Mouse (Mus musculus): ENCODE results near the gene Ptgis. TPM values are rescaled to one million over a fixed set of nuclear protein-coding genes. Genes with fewer than 3 reads are reported as not detected.

Gene Ptgis
- polyA plus RNA-seq, 1 experiment: not detected

- no peaks in the 10 kb centered on the region for H3K36me3 ChIP-seq (replicated peaks; ENCODE audit: low read length)
- TF ChIP-seq FLI1 (IDR thresholded peaks at IDR 0.05; ENCODE audit: low read length) (no peak), GATA1 (IDR thresholded peaks at IDR 0.05; ENCODE audit: borderline replicate concordance, low read length) (no peak)
Measured at GRCm38 (mm10) chr2:167274713-167275465, 34.5 kb upstream of the Ptgis start.

GRCm38 (mm10) chr2:167273206-167273740 is 32.9 kb upstream of the Ptgis start:
- peak overlapping the region; percentile 23 for H3K4me3 ChIP-seq (replicated peaks)
- H3K27me3 ChIP-seq (replicated peaks): peaks cover 38% of the 10 kb centered on the region
- TF ChIP-seq GATA1 (IDR thresholded peaks at IDR 0.05; ENCODE audit: borderline replicate concordance, low read length): no peak
- TF ChIP-seq FLI1 (IDR thresholded peaks at IDR 0.05; ENCODE audit: low read length): no peak
- peaks cover 16% of the 10 kb centered on the region for H3K4me1 ChIP-seq
- H3K9me3 ChIP-seq: peaks cover 17% of the 10 kb centered on the region
- H3K36me3 ChIP-seq (replicated peaks; ENCODE audit: low read length): no peaks in the 10 kb centered on the region

More at GRCm38 (mm10) chr2:167274713-167275465, 34.5 kb upstream of the Ptgis start:
- H3K9me3 ChIP-seq: peaks cover 13% of the 10 kb centered on the region
- no peak overlapping the region for H3K4me3 ChIP-seq (replicated peaks)
- H3K27me3 ChIP-seq (replicated peaks): peaks cover 44% of the 10 kb centered on the region
- peaks cover 21% of the 10 kb centered on the region for H3K4me1 ChIP-seq

- Histone ChIP-seq H3K27me3 (replicated peaks) (peaks cover 37% of the 10 kb centered on the region), H3K9me3 (peaks cover 17% of the 10 kb centered on the region), H3K4me1 (peaks cover 16% of the 10 kb centered on the region), H3K4me3 (replicated peaks) (no peak overlapping the region), H3K36me3 (replicated peaks; ENCODE audit: low read length) (no peaks in the 10 kb centered on the region)
- no peak for TF ChIP-seq GATA1 (IDR thresholded peaks at IDR 0.05; ENCODE audit: borderline replicate concordance, low read length)
Measured at GRCm38 (mm10) chr2:167272706-167273105, 32.3 kb upstream of the Ptgis start.

GRCm38 (mm10) chr2:167271121-167271521 is 30.7 kb upstream of the Ptgis start:
- Histone ChIP-seq H3K27me3 (replicated peaks) (peaks cover 30% of the 10 kb centered on the region), H3K4me1 (peaks cover 16% of the 10 kb centered on the region), H3K4me3 (replicated peaks) (no peak overlapping the region), H3K9me3 (peaks cover 17% of the 10 kb centered on the region), H3K36me3 (replicated peaks; ENCODE audit: low read length) (no peaks in the 10 kb centered on the region)
- TF ChIP-seq GATA1 (IDR thresholded peaks at IDR 0.05; ENCODE audit: borderline replicate concordance, low read length) (no peak), FLI1 (IDR thresholded peaks at IDR 0.05; ENCODE audit: low read length) (no peak)

- H3K4me1 ChIP-seq: peaks cover 19% of the 10 kb centered on the region
- peaks cover 11% of the 10 kb centered on the region for H3K9me3 ChIP-seq
- H3K36me3 ChIP-seq (replicated peaks; ENCODE audit: low read length): no peaks in the 10 kb centered on the region
- peaks cover 24% of the 10 kb centered on the region for H3K27me3 ChIP-seq (replicated peaks)
- H3K4me3 ChIP-seq (replicated peaks): no peak overlapping the region
- TF ChIP-seq FLI1 (IDR thresholded peaks at IDR 0.05; ENCODE audit: low read length) (no peak), GATA1 (IDR thresholded peaks at IDR 0.05; ENCODE audit: borderline replicate concordance, low read length) (no peak)
Measured at GRCm38 (mm10) chr2:167270496-167270895, 30.1 kb upstream of the Ptgis start.

- TF ChIP-seq GATA1 (IDR thresholded peaks at IDR 0.05; ENCODE audit: borderline replicate concordance, low read length): no peak
- TF ChIP-seq FLI1 (IDR thresholded peaks at IDR 0.05; ENCODE audit: low read length): no peak
- Histone ChIP-seq H3K4me3 (replicated peaks) (no peak overlapping the region), H3K27me3 (replicated peaks) (peaks cover 21% of the 10 kb centered on the region), H3K36me3 (replicated peaks; ENCODE audit: low read length) (no peaks in the 10 kb centered on the region), H3K4me1 (peaks cover 18% of the 10 kb centered on the region), H3K9me3 (peaks cover 6% of the 10 kb centered on the region)
Measured at GRCm38 (mm10) chr2:167268721-167269120, 28.3 kb upstream of the Ptgis start.

GRCm38 (mm10) chr2:167268411-167268690 is 27.9 kb upstream of the Ptgis start:
- Histone ChIP-seq H3K4me3 (replicated peaks) (no peak overlapping the region), H3K36me3 (replicated peaks; ENCODE audit: low read length) (no peaks in the 10 kb centered on the region), H3K4me1 (peaks cover 14% of the 10 kb centered on the region), H3K9me3 (peaks cover 8% of the 10 kb centered on the region), H3K27me3 (replicated peaks) (peaks cover 20% of the 10 kb centered on the region)
- TF ChIP-seq GATA1 (IDR thresholded peaks at IDR 0.05; ENCODE audit: borderline replicate concordance, low read length): no peak
- TF ChIP-seq FLI1 (IDR thresholded peaks at IDR 0.05; ENCODE audit: low read length): no peak

GRCm38 (mm10) chr2:167267531-167268410 is 27.4 kb upstream of the Ptgis start:
- Histone ChIP-seq H3K9me3 (peaks cover 13% of the 10 kb centered on the region), H3K4me3 (replicated peaks) (no peak overlapping the region), H3K4me1 (peaks cover 9% of the 10 kb centered on the region), H3K27me3 (replicated peaks) (peaks cover 19% of the 10 kb centered on the region), H3K36me3 (replicated peaks; ENCODE audit: low read length) (no peaks in the 10 kb centered on the region)
- no peak for TF ChIP-seq FLI1 (IDR thresholded peaks at IDR 0.05; ENCODE audit: low read length)
- TF ChIP-seq GATA1 (IDR thresholded peaks at IDR 0.05; ENCODE audit: borderline replicate concordance, low read length): no peak

GRCm38 (mm10) chr2:167266231-167266630 is 25.8 kb upstream of the Ptgis start:
- 0 out of 2 replicates have a peak, but pooled peaks cover 2% of the 10 kb centered on the region for H3K4me1 ChIP-seq
- no peak overlapping the region for H3K4me3 ChIP-seq (replicated peaks)
- H3K9me3 ChIP-seq: peaks cover 13% of the 10 kb centered on the region
- TF ChIP-seq FLI1 (IDR thresholded peaks at IDR 0.05; ENCODE audit: low read length) (no peak), GATA1 (IDR thresholded peaks at IDR 0.05; ENCODE audit: borderline replicate concordance, low read length) (no peak)
- H3K36me3 ChIP-seq (replicated peaks; ENCODE audit: low read length): no peaks in the 10 kb centered on the region
- H3K27me3 ChIP-seq (replicated peaks): peaks cover 21% of the 10 kb centered on the region

- H3K4me1 ChIP-seq: 0 out of 2 replicates have a peak, but pooled peaks cover 6% of the 10 kb centered on the region
- TF ChIP-seq FLI1 (IDR thresholded peaks at IDR 0.05; ENCODE audit: low read length): no peak
- no peak for TF ChIP-seq GATA1 (IDR thresholded peaks at IDR 0.05; ENCODE audit: borderline replicate concordance, low read length)
- no peak overlapping the region for H3K4me3 ChIP-seq (replicated peaks)
- H3K9me3 ChIP-seq: peaks cover 13% of the 10 kb centered on the region
- H3K27me3 ChIP-seq (replicated peaks): peaks cover 23% of the 10 kb centered on the region
- no peaks in the 10 kb centered on the region for H3K36me3 ChIP-seq (replicated peaks; ENCODE audit: low read length)
Measured at GRCm38 (mm10) chr2:167265806-167266205, 25.4 kb upstream of the Ptgis start.

Data from megakaryocyte, embryonic 14.5 days (primary cell).